Mouse (Mus musculus): ENCODE measurements at regions not wholly inside any gene's neighbourhood (a gene's known extent, or its start where the extent isn't known, plus 50 kb on each side); places are given as distances from the start of the nearest gene placed in this dataset.

DNA sequence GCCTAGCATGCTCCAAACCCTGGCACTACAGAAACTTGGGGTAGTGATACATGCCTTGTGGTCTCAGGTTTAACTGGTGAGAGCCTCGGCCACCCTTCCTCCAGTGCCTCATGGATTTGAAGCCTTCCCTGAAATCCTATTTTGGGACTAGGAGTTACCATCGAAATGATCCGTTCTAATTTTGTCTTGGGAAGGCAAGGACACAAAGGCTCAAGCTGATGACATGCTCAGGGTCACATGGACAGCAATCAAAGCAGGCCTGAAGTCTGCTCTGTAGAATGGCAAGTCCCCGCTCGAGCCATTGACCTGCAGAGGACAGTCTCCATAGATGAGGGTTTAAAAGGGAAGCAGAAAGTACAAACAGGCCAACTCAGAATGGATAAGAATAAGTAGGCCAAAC, 147.8 kb upstream of the Rpl34 start:
- Histone ChIP-seq H3K9ac (replicated peaks; ENCODE audit: low read length) (no peak overlapping the region), H3K4me2 (ENCODE audit: low read depth, low read length) (no peak overlapping the region), H3K36me3 (replicated peaks; ENCODE audit: control insufficient read depth, insufficient read depth, low read depth, low read length) (no peaks in the 10 kb centered on the region), H3K9me3 (replicated peaks; ENCODE audit: control insufficient read depth, low read length) (no peaks in the 10 kb centered on the region), H3K27ac (replicated peaks; ENCODE audit: low read depth, low read length) (no peak overlapping the region), H3K4me3 (ENCODE audit: low read depth, low read length) (no peak overlapping the region), H3K4me1 (ENCODE audit: control insufficient read depth, insufficient read depth, low read length) (no peaks in the 10 kb centered on the region; the same call in 1 of the 2 replicates), H3K27me3 (ENCODE audit: control insufficient read depth, insufficient read depth, low read length) (no peaks in the 10 kb centered on the region)
- WGBS = 82% methylated on average over 5 of the region's 5 CpGs
- ATAC-seq (replicated peaks; ENCODE audit: insufficient number of reproducible peaks, low FRiP score, low TSS enrichment, low read depth) = no peak
- DNase-seq (ENCODE audit: low spot score) = no peak

DNA sequence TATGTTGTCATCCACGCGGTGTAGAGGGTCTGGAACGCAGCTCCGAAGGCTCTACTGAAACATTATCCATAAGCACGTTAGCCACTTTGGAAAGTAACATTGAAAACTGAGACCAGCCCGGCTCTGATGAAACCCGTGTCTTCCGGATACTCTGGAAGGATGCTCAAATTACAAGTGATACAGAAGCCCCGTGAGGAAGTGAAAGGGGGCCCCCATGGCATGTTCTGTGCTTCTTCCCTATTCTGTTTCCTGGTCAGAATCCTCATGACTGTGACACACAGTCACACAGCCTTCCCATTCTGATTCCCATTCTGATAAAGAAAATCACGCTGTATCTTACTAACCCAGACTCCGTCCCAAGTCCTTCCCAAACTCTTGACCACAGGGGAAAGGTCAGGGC, 143.5 kb upstream of the Rpl34 start:
- no peaks in the 10 kb centered on the region for H3K36me3 ChIP-seq (replicated peaks; ENCODE audit: control insufficient read depth, insufficient read depth, low read depth, low read length)
- DNase-seq (ENCODE audit: low spot score) (no peak), ATAC-seq (replicated peaks; ENCODE audit: insufficient number of reproducible peaks, low FRiP score, low TSS enrichment, low read depth) (no peak)
- H3K4me1 ChIP-seq (ENCODE audit: control insufficient read depth, insufficient read depth, low read length) = no peaks in the 10 kb centered on the region; the same call in 1 of the 2 replicates
- H3K4me2 ChIP-seq (ENCODE audit: low read depth, low read length) = no peak overlapping the region
- 56% methylated on average over 11 of the region's 11 CpGs for WGBS
- no peaks in the 10 kb centered on the region for H3K27me3 ChIP-seq (ENCODE audit: control insufficient read depth, insufficient read depth, low read length)
- H3K4me3 ChIP-seq (ENCODE audit: low read depth, low read length) = no peak overlapping the region
- H3K27ac ChIP-seq (replicated peaks; ENCODE audit: low read depth, low read length) = no peak overlapping the region
- no peaks in the 10 kb centered on the region for H3K9me3 ChIP-seq (replicated peaks; ENCODE audit: control insufficient read depth, low read length)
- no peak overlapping the region for H3K9ac ChIP-seq (replicated peaks; ENCODE audit: low read length)

DNA sequence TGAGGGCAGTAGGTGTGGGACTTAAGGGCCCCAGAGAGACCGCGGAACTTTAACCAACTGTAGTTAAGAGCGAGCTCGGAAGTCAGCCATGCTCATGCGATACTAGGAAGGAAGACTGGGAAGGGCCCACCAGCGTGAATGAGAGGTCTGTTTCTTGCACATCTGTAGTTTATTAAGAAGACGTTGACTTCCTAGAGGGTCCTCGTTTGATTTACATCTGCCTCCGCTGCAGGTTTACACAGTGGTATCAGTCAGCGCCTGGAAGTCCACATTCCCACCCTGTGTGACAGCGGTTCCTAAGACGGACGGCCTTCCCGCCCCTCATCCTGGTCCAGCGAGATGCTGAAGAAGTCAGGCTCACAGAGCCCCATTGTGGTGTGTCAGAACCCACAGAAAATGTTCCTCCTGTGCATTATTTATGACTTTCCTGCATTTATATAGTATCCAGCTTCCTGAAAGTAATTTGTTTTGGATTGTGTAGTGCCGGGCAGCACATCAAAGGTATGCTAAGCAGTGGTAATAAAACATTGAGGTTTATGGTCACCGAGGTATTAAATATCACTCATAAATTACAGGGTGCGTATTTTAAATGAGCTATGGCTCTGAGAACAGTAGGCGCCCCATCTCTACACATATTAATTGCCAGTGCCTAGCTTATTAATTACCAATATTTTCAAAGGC, 136.9 kb upstream of the Rpl34 start:
- ATAC-seq (replicated peaks; ENCODE audit: insufficient number of reproducible peaks, low FRiP score, low TSS enrichment, low read depth) = peak; percentile 73; the same call in 1 of the 2 replicates
- DNase-seq (ENCODE audit: low spot score) = peak; percentile 72
- Histone ChIP-seq H3K4me1 (ENCODE audit: control insufficient read depth, insufficient read depth, low read length) (no peaks in the 10 kb centered on the region), H3K9me3 (replicated peaks; ENCODE audit: control insufficient read depth, low read length) (no peaks in the 10 kb centered on the region), H3K27me3 (ENCODE audit: control insufficient read depth, insufficient read depth, low read length) (no peaks in the 10 kb centered on the region), H3K4me2 (ENCODE audit: low read depth, low read length) (peak overlapping the region; percentile 14; the same call in 1 of the 2 replicates), H3K4me3 (ENCODE audit: low read depth, low read length) (no peak overlapping the region), H3K9ac (replicated peaks; ENCODE audit: low read length) (no peak overlapping the region), H3K27ac (replicated peaks; ENCODE audit: low read depth, low read length) (no peak overlapping the region), H3K36me3 (replicated peaks; ENCODE audit: control insufficient read depth, insufficient read depth, low read depth, low read length) (no peaks in the 10 kb centered on the region)
- WGBS = 39% methylated on average over 19 of the region's 19 CpGs

DNA sequence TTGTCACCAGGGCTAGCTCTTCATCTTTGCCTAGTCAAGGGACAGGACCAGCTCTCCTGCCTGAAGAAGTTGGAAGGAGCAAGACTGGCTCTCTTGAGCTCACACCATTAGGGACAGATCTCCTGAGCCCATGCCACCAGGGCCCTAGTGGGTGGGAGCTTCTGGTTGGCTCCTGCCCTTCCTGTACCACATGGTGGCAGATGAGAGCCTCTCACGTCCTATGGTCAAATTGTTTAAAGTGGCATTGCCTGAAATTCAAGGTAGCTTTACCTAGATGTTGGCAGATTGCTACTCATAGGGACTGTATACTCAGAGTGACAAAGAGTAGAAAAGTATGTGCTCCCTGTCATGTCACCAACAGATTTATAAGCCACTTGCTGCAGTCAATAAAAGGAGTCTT, 134.6 kb upstream of the Rpl34 start:
- Histone ChIP-seq H3K4me2 (ENCODE audit: low read depth, low read length) (no peak overlapping the region), H3K36me3 (replicated peaks; ENCODE audit: control insufficient read depth, insufficient read depth, low read depth, low read length) (no peaks in the 10 kb centered on the region), H3K4me1 (ENCODE audit: control insufficient read depth, insufficient read depth, low read length) (no peaks in the 10 kb centered on the region), H3K27me3 (ENCODE audit: control insufficient read depth, insufficient read depth, low read length) (no peaks in the 10 kb centered on the region), H3K9ac (replicated peaks; ENCODE audit: low read length) (no peak overlapping the region), H3K4me3 (ENCODE audit: low read depth, low read length) (no peak overlapping the region), H3K9me3 (replicated peaks; ENCODE audit: control insufficient read depth, low read length) (no peaks in the 10 kb centered on the region), H3K27ac (replicated peaks; ENCODE audit: low read depth, low read length) (no peak overlapping the region)
- ATAC-seq (replicated peaks; ENCODE audit: insufficient number of reproducible peaks, low FRiP score, low TSS enrichment, low read depth) = no peak
- WGBS = 79% methylated on average over 1 of the region's 1 CpGs
- no peak for DNase-seq (ENCODE audit: low spot score)

DNA sequence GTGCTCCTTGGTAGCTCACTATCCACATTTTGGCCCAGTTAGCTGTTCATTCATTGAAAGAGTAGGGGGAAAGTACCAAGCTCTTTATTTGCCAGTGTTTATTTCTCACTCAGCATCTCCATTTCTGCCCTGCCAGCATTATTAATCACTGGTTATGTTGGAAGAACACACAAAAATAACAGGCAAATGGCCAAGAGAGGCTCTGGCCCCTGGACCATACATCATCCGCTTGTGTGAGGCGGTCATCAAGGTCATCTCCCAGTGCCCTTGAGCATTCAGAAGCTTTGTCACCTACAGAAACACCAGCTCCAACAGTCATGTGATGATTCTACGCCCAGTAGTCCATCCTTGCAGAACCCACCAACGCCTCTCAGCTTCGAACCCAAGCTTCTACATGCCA, 133.2 kb upstream of the Rpl34 start:
- Histone ChIP-seq H3K36me3 (replicated peaks; ENCODE audit: control insufficient read depth, insufficient read depth, low read depth, low read length) (no peaks in the 10 kb centered on the region), H3K27ac (replicated peaks; ENCODE audit: low read depth, low read length) (no peak overlapping the region), H3K9me3 (replicated peaks; ENCODE audit: control insufficient read depth, low read length) (no peaks in the 10 kb centered on the region), H3K4me1 (ENCODE audit: control insufficient read depth, insufficient read depth, low read length) (no peaks in the 10 kb centered on the region), H3K4me3 (ENCODE audit: low read depth, low read length) (no peak overlapping the region), H3K9ac (replicated peaks; ENCODE audit: low read length) (no peak overlapping the region), H3K27me3 (ENCODE audit: control insufficient read depth, insufficient read depth, low read length) (no peaks in the 10 kb centered on the region), H3K4me2 (ENCODE audit: low read depth, low read length) (no peak overlapping the region)
- 95% methylated on average over 5 of the region's 5 CpGs for WGBS
- no peak for ATAC-seq (replicated peaks; ENCODE audit: insufficient number of reproducible peaks, low FRiP score, low TSS enrichment, low read depth)
- no peak for DNase-seq (ENCODE audit: low spot score)

DNA sequence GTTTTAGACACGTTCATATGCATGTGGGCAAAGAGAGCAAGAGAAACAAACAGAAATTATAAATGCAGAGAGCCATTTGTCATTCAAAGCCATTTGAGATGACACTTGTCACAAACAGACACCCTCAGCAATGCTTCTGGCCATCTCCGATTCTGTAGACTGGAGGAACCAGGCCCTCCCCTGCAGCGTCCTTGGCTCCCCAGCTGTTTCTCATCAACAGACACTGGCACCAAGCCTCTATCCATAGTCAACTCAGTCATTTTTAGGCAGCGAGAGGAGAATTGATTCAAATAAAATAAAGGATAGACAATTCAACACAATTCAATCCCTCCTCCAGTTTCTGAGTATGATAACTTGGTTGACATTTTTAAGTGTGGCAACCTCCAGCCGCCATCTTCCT, 130.1 kb upstream of the Rpl34 start:
- Histone ChIP-seq H3K4me3 (ENCODE audit: low read depth, low read length) (no peak overlapping the region), H3K27me3 (ENCODE audit: control insufficient read depth, insufficient read depth, low read length) (no peaks in the 10 kb centered on the region), H3K36me3 (replicated peaks; ENCODE audit: control insufficient read depth, insufficient read depth, low read depth, low read length) (no peaks in the 10 kb centered on the region), H3K4me1 (ENCODE audit: control insufficient read depth, insufficient read depth, low read length) (no peaks in the 10 kb centered on the region), H3K9me3 (replicated peaks; ENCODE audit: control insufficient read depth, low read length) (no peaks in the 10 kb centered on the region), H3K27ac (replicated peaks; ENCODE audit: low read depth, low read length) (no peak overlapping the region), H3K9ac (replicated peaks; ENCODE audit: low read length) (no peak overlapping the region), H3K4me2 (ENCODE audit: low read depth, low read length) (no peak overlapping the region)
- DNase-seq (ENCODE audit: low spot score) (no peak), ATAC-seq (replicated peaks; ENCODE audit: insufficient number of reproducible peaks, low FRiP score, low TSS enrichment, low read depth) (no peak)
- 69% methylated on average over 5 of the region's 5 CpGs for WGBS

DNA sequence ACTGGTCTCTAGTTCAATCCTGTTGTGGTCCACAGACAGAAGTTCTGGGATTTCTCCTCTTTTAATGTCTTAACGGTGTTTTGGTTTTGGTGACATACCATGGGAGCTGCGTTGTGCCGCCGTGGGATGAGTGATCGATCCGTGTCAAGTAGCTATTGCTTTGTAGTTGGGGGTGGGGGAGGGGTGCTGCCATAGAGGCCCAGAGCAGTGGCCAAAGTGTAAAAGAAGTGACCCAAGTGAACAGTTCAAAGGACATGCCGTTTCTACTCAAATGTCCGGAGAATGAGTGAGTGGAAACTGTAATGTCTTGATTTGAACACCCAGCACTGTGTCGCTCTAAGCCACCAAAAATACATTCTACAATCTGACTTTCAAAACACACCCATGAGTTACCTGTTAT, 123.7 kb upstream of the Rpl34 start:
- H3K27me3 ChIP-seq (ENCODE audit: control insufficient read depth, insufficient read depth, low read length) = no peaks in the 10 kb centered on the region
- no peak for DNase-seq (ENCODE audit: low spot score)
- no peak overlapping the region for H3K4me3 ChIP-seq (ENCODE audit: low read depth, low read length)
- no peaks in the 10 kb centered on the region for H3K4me1 ChIP-seq (ENCODE audit: control insufficient read depth, insufficient read depth, low read length)
- ATAC-seq (replicated peaks; ENCODE audit: insufficient number of reproducible peaks, low FRiP score, low TSS enrichment, low read depth) = no peak
- H3K4me2 ChIP-seq (ENCODE audit: low read depth, low read length) = no peak overlapping the region
- no peak overlapping the region for H3K9ac ChIP-seq (replicated peaks; ENCODE audit: low read length)
- no peaks in the 10 kb centered on the region for H3K36me3 ChIP-seq (replicated peaks; ENCODE audit: control insufficient read depth, insufficient read depth, low read depth, low read length)
- WGBS = 85% methylated on average over 9 of the region's 9 CpGs
- no peak overlapping the region for H3K27ac ChIP-seq (replicated peaks; ENCODE audit: low read depth, low read length)
- H3K9me3 ChIP-seq (replicated peaks; ENCODE audit: control insufficient read depth, low read length) = no peaks in the 10 kb centered on the region

DNA sequence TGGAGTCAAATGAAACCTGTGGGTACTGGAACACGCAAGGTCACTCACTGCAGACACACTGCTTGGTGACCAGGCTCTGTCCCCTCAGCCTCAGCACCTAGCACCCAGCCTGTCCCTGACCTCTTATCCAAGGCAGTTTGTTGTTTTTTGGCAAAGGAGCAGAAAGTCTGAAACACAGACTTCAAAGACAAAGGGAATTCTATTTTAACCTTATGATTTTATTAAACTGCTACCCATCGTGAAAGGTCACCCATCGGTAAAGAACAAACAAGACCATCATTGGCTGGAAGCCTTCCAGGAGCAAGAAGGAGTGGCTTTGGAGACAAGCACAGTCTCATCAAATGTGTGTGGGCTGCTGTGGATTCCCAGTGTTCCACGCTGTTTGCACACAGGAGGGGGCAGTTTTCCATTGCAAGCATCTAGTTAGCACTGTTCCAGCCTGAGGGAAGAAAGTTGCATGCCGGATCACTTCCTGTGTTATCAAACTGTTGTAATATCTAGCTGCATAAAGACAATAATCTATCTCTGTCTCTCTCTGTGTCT, 120.6 kb upstream of the Rpl34 start:
- ATAC-seq (replicated peaks; ENCODE audit: insufficient number of reproducible peaks, low FRiP score, low TSS enrichment, low read depth) (no peak), DNase-seq (ENCODE audit: low spot score) (no peak)
- no peak overlapping the region for H3K27ac ChIP-seq (replicated peaks; ENCODE audit: low read depth, low read length)
- H3K9me3 ChIP-seq (replicated peaks; ENCODE audit: control insufficient read depth, low read length) = no peaks in the 10 kb centered on the region
- no peaks in the 10 kb centered on the region for H3K27me3 ChIP-seq (ENCODE audit: control insufficient read depth, insufficient read depth, low read length)
- H3K9ac ChIP-seq (replicated peaks; ENCODE audit: low read length) = no peak overlapping the region
- H3K36me3 ChIP-seq (replicated peaks; ENCODE audit: control insufficient read depth, insufficient read depth, low read depth, low read length) = no peaks in the 10 kb centered on the region
- H3K4me3 ChIP-seq (ENCODE audit: low read depth, low read length) = no peak overlapping the region
- no peaks in the 10 kb centered on the region for H3K4me1 ChIP-seq (ENCODE audit: control insufficient read depth, insufficient read depth, low read length)
- no peak overlapping the region for H3K4me2 ChIP-seq (ENCODE audit: low read depth, low read length)
- 74% methylated on average over 5 of the region's 5 CpGs for WGBS
